Mouse (Mus musculus) heart, adult 2 months (tissue): Measurements from ENCODE around the gene Dhx36.

Experiments used
- CTCF ChIP-seq: fragments of 200-600 bp; IDR thresholded peaks from 2 replicates; pipeline ENCODE4 v1.8.1; 2022; ENCODE audit warnings: antibody characterized with exemption, mild to moderate bottlenecking, moderate library complexity
- POLR2A ChIP-seq: fragments of 200-500 bp; IDR thresholded peaks from 2 replicates; pipeline ENCODE4 v1.6.1; 2011; ENCODE audit warnings: mild to moderate bottlenecking, low read depth, low read length, control low read depth; ENCODE audit not compliant: insufficient read depth

GRCm38 (mm10) chr3:62464276-62464675 lies 42.5 kb downstream of the Dhx36 start:
- TF ChIP-seq POLR2A, result no peak
- no peak for TF ChIP-seq CTCF
